11 mouse cellular contexts compared by ENCODE assay signal in genomic region chr2:75019459-75019858, GRCm38 (mm10).
DNase-seq lines count a peak whose midpoint lies in the region; ATAC-seq and TF ChIP-seq lines count a peak whose summit lies in the region.
"Had no signal": no experiment of that assay in that cellular context is flagged by ENCODE, and none has a peak within 500 bp of the region (broad histone marks: within the 10 kb centered on the region; RNA-seq: fewer than 3 reads in every experiment).

No protein-coding gene starts in this region.

- intact Hi-C loops in heart, adult 2 months (cut with DNase I): loop anchor here (2.0 kb wide), 1 partner anchor 49 kb away; no protein-coding TSS in a partner anchor
- intact Hi-C loops in left cerebral cortex, postnatal 25 days (cut with DNase I): no loop called here

- no peak for TF ChIP-seq CTCF in heart, adult 2 months (IDR thresholded peaks at IDR 0.05)
- TF ChIP-seq CTCF in thymus, adult 2 months (IDR thresholded peaks at IDR 0.05; ENCODE audit: borderline replicate concordance, control insufficient read depth, extremely low read depth, insufficient read depth, low read length, poor library complexity): no peak
- TF ChIP-seq CTCF in hindbrain, postnatal 0 days (IDR thresholded peaks at IDR 0.05; ENCODE audit: low read depth): no peak

- TF ChIP-seq EP300 in heart, adult 2 months (IDR thresholded peaks at IDR 0.05; ENCODE audit: insufficient read depth, low read depth, low read length): peak; percentile 84

- peaks cover 2% of the 10 kb centered on the region; the same call in 1 of the 2 replicates for H3K36me3 ChIP-seq in heart, adult 2 months (ENCODE audit: control insufficient read depth, insufficient read depth, low read length)
- H3K36me3 ChIP-seq in heart, embryonic 12.5 days: no peaks in the 10 kb centered on the region
- no peaks in the 10 kb centered on the region for H3K36me3 ChIP-seq in thymus, adult 2 months (ENCODE audit: control insufficient read depth, insufficient read depth, low read length)
- H3K36me3 ChIP-seq in hindbrain, postnatal 0 days (ENCODE audit: insufficient read depth, low read length): no peaks in the 10 kb centered on the region
- H3K36me3 ChIP-seq: forebrain, embryonic 12.5 days; hindbrain, embryonic 13.5 days had no signal

- no peak overlapping the region for H3K4me3 ChIP-seq in heart, adult 2 months
- H3K4me3 ChIP-seq in heart, embryonic 12.5 days: no peak overlapping the region
- no peak overlapping the region for H3K4me3 ChIP-seq in thymus, adult 2 months (ENCODE audit: control insufficient read depth, insufficient read depth, low read length)
- H3K4me3 ChIP-seq in hindbrain, postnatal 0 days (ENCODE audit: low read length): no peak overlapping the region
- H3K4me3 ChIP-seq: forebrain, embryonic 12.5 days; hindbrain, embryonic 13.5 days; myocyte had no signal

- ATAC-seq in heart, embryonic 12.5 days (ENCODE audit: insufficient number of reproducible peaks, low FRiP score): no peak
- ATAC-seq in hindbrain, postnatal 0 days: no peak
- no peak for ATAC-seq in monocyte, adult 5-6 weeks (replicated peaks; ENCODE audit: insufficient number of reproducible peaks, low FRiP score, low TSS enrichment, poor library complexity, severe bottlenecking)

- peak overlapping the region; percentile 46 for H3K27ac ChIP-seq in heart, adult 2 months
- H3K27ac ChIP-seq in heart, embryonic 12.5 days (ENCODE audit: poor library complexity, severe bottlenecking): no peak overlapping the region
- H3K27ac ChIP-seq in thymus, adult 2 months (ENCODE audit: control insufficient read depth, insufficient read depth, low read length): no peak overlapping the region
- no peak overlapping the region for H3K27ac ChIP-seq in hindbrain, postnatal 0 days
- H3K27ac ChIP-seq: forebrain, embryonic 12.5 days; hindbrain, embryonic 13.5 days had no signal

- no peaks in the 10 kb centered on the region for H3K27me3 ChIP-seq in heart, adult 2 months (ENCODE audit: control insufficient read depth, insufficient read depth, low read length)
- no peaks in the 10 kb centered on the region for H3K27me3 ChIP-seq in heart, embryonic 12.5 days (replicated peaks)
- H3K27me3 ChIP-seq in thymus, adult 2 months (ENCODE audit: control insufficient read depth, insufficient read depth, low read length): no peaks in the 10 kb centered on the region; the same call in 1 of the 2 replicates
- H3K27me3 ChIP-seq in hindbrain, postnatal 0 days (ENCODE audit: insufficient read depth, low read length): no peaks in the 10 kb centered on the region
- H3K27me3 ChIP-seq: forebrain, embryonic 12.5 days; hindbrain, embryonic 13.5 days had no signal

- 28% methylated on average over 7 of the region's 7 CpGs for WGBS in heart, adult 2 months
- 56% methylated on average over 7 of the region's 7 CpGs for WGBS in heart, embryonic 12.5 days
- WGBS in thymus, adult 2 months: 6% methylated on average over 7 of the region's 7 CpGs
- WGBS in hindbrain, postnatal 0 days: 87% methylated on average over 7 of the region's 7 CpGs

- no peaks in the 10 kb centered on the region for H3K79me2 ChIP-seq in heart, adult 2 months (replicated peaks; ENCODE audit: control insufficient read depth, insufficient read depth, low read length)

- peak; percentile 69 to 77 for DNase-seq in heart, adult 2 months
- peak; percentile 15 to 45 for DNase-seq in adrenal gland, postnatal 36 days
- peak; percentile 1 for DNase-seq in induced T-regulatory cell, adult 2 months (ENCODE audit: low read depth)
- peak; percentile 69 for DNase-seq in thymus, adult 2 months
- no peak for DNase-seq in hindbrain, postnatal 0 days (ENCODE audit: low spot score)
- no peak for DNase-seq in left cerebral cortex, postnatal 25 days (ENCODE audit: low spot score in 2 of 2)

- peak; percentile 30; the same call in 1 of the 2 replicates for TF ChIP-seq POLR2A in heart, adult 2 months (IDR thresholded peaks at IDR 0.05; ENCODE audit: insufficient read depth, low read depth, low read length)
- TF ChIP-seq POLR2A in thymus, adult 2 months (IDR thresholded peaks at IDR 0.05; ENCODE audit: control insufficient read depth, extremely low read depth, insufficient read depth, low read length, poor library complexity): no peak

- H3K4me1 ChIP-seq in heart, adult 2 months (ENCODE audit: control insufficient read depth, insufficient read depth, low read length): peaks cover 2% of the 10 kb centered on the region
- 0 out of 2 replicates have a peak, but pooled peaks cover 7% of the 10 kb centered on the region for H3K4me1 ChIP-seq in heart, embryonic 12.5 days (replicated peaks)
- peaks cover 3% of the 10 kb centered on the region for H3K4me1 ChIP-seq in thymus, adult 2 months (replicated peaks; ENCODE audit: control insufficient read depth, insufficient read depth, low read length)
- no peaks in the 10 kb centered on the region for H3K4me1 ChIP-seq in hindbrain, postnatal 0 days (ENCODE audit: insufficient read depth, low read length)
- H3K4me1 ChIP-seq: forebrain, embryonic 12.5 days; hindbrain, embryonic 13.5 days had no signal

- H3K9ac ChIP-seq in heart, adult 2 months (ENCODE audit: low read depth, low read length): no peak overlapping the region
- H3K9ac ChIP-seq in heart, embryonic 12.5 days: no peak overlapping the region
- no peak overlapping the region for H3K9ac ChIP-seq in hindbrain, postnatal 0 days (replicated peaks; ENCODE audit: low read length)
- H3K9ac ChIP-seq: forebrain, embryonic 12.5 days; hindbrain, embryonic 13.5 days had no signal

- H3K9me3 ChIP-seq in heart, embryonic 12.5 days (replicated peaks): no peaks in the 10 kb centered on the region
- no peaks in the 10 kb centered on the region for H3K9me3 ChIP-seq in hindbrain, postnatal 0 days (ENCODE audit: low read length)
- H3K9me3 ChIP-seq: forebrain, embryonic 12.5 days; hindbrain, embryonic 13.5 days had no signal

- no peak overlapping the region for H3K4me2 ChIP-seq in heart, embryonic 12.5 days
- H3K4me2 ChIP-seq in hindbrain, postnatal 0 days (ENCODE audit: low read depth, low read length): no peak overlapping the region
- H3K4me2 ChIP-seq: forebrain, embryonic 12.5 days; hindbrain, embryonic 13.5 days had no signal

Comparison
In these comparisons a context has a peak if more than half of its experiments do, and no peak if none do; other contexts are left out.
1. DNase-seq: peak in heart, adult 2 months (2 of 2), adrenal gland, postnatal 36 days (2 of 2), induced T-regulatory cell, adult 2 months (single experiment) and thymus, adult 2 months (single experiment); none in hindbrain, postnatal 0 days (single experiment) and left cerebral cortex, postnatal 25 days (0 of 2).